Mouse (Mus musculus) forebrain, embryonic 10.5 days (tissue): ENCODE measurements around the gene Sall1. TPM values are rescaled to one million over a fixed set of nuclear protein-coding genes. Genes with fewer than 3 reads are reported as not detected.
A peak's percentile ranks its signal among the peaks of the same experiment; 100 is the strongest.

ENCODE experiments used
- DNase-seq: peaks from one replicate; pipeline ENCODE4 v3.0.0-alpha.2; 2017; ENCODE audit warnings: low spot score; ENCODE audit errors: extremely low spot score
- H3K27ac ChIP-seq: fragments of 300-500 bp; sonication (generic); 2 replicates; pipeline ENCODE4 v1.5.1; 2016; ENCODE audit warnings: mild to moderate bottlenecking
- H3K27me3 ChIP-seq: fragments of 300-500 bp; sonication (generic); 2 replicates; pipeline ENCODE4 v1.6.1; 2016; ENCODE audit warnings: mild to moderate bottlenecking; ENCODE audit not compliant: poor library complexity, severe bottlenecking
- H3K36me3 ChIP-seq: fragments of 300-500 bp; sonication (generic); replicated peaks from 2 replicates; pipeline ENCODE4 v1.6.1; 2016; ENCODE audit warnings: mild to moderate bottlenecking, moderate library complexity
- H3K4me1 ChIP-seq: fragments of 300-500 bp; sonication (generic); 2 replicates; pipeline ENCODE4 v1.6.1; 2016
- H3K4me3 ChIP-seq: fragments of 300-500 bp; sonication (generic); 2 replicates; pipeline ENCODE4 v1.5.1; 2016; ENCODE audit warnings: mild to moderate bottlenecking, moderate library complexity
- H3K9me3 ChIP-seq: fragments of 300-500 bp; sonication (generic); 2 replicates; pipeline ENCODE4 v1.6.1; 2016; ENCODE audit warnings: mild to moderate bottlenecking, moderate library complexity
- WGBS: fragments of 180-500 bp; shearing (Covaris S2); methylation state at CpG from one replicate; pipeline ENCODE4 v1.1.7; 2016; 5-methylcytosine and 5-hydroxymethylcytosine counted together
- microRNA-seq: library from miRNA; unstranded; fragments of <30 nt; microRNA quantifications from one replicate; pipeline ENCODE4, GENCODE M21; 2017
- polyA plus RNA-seq: library from polyadenylated mRNA; unstranded; fragments of >200 nt; fragmentation: Nextera tagmentation; extraction: Ambion mirVana; gene quantifications from 2 replicates; pipeline ENCODE4 v1.2.1, GENCODE M21; 2016

Gene Sall1
- polyA plus RNA-seq, 1 experiment from 2014 or later: 12.2 TPM

- DNase-seq: no peak
- Histone ChIP-seq H3K36me3 (no peaks in the 10 kb centered on the region), H3K9me3 (peaks cover 7% of the 10 kb centered on the region; the same call in 1 of the 2 replicates), H3K27me3 (peaks cover 90% of the 10 kb centered on the region), H3K4me1 (peaks cover 50% of the 10 kb centered on the region), H3K4me3 (peak overlapping the region; percentile 57), H3K27ac (no peak overlapping the region)
- whole genome bisulfite sequencing: 50% methylated on average over 11 of the region's 11 CpGs
Observed at GRCm38 (mm10) chr8:89005797-89006196, 38.2 kb downstream of the Sall1 start.

GRCm38 (mm10) chr8:89004041-89004440 lies 39.9 kb downstream of the Sall1 start:
- H3K4me3 ChIP-seq: no peak overlapping the region
- H3K27ac ChIP-seq: no peak overlapping the region
- DNase-seq: no peak
- H3K4me1 ChIP-seq: peaks cover 48% of the 10 kb centered on the region
- peaks cover 7% of the 10 kb centered on the region; the same call in 1 of the 2 replicates for H3K9me3 ChIP-seq
- WGBS: 21% methylated on average over 2 of the region's 2 CpGs
- no peaks in the 10 kb centered on the region for H3K36me3 ChIP-seq
- peaks cover 96% of the 10 kb centered on the region for H3K27me3 ChIP-seq

- H3K27ac ChIP-seq: no peak overlapping the region
- no peak overlapping the region for H3K4me3 ChIP-seq
- peaks cover 41% of the 10 kb centered on the region for H3K4me1 ChIP-seq
- H3K36me3 ChIP-seq: no peaks in the 10 kb centered on the region
- no peak for DNase-seq
- H3K27me3 ChIP-seq: peaks cover 95% of the 10 kb centered on the region
- H3K9me3 ChIP-seq: peaks cover 7% of the 10 kb centered on the region; the same call in 1 of the 2 replicates
- 5% methylated on average over 8 of the region's 8 CpGs for WGBS
Observed at GRCm38 (mm10) chr8:89003336-89003896, 40.5 kb downstream of the Sall1 start.

DNA sequence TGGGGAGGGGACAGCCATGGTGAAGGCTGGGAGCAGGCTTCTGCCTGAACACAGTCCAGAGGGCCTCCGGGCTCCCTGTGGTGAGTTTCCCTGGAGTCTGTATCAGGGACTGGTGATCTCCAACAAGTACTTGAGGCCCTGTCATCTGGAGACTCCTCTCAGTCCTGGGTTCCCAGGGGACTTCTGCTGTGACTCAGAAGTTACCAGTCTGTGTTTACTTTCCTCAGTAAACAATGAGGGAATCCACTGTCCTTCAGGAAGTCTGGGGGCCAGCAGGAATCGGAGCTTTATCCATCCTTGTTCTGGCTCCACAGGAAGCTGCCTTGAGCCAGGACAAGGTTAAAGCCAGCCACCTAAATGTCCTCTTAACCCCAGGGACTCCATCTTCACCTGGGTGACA lies 41.8 kb downstream of the Sall1 start:
- H3K4me1 ChIP-seq: peaks cover 28% of the 10 kb centered on the region
- H3K36me3 ChIP-seq: no peaks in the 10 kb centered on the region
- H3K27ac ChIP-seq: no peak overlapping the region
- WGBS: 76% methylated on average over 2 of the region's 2 CpGs
- H3K27me3 ChIP-seq: peaks cover 85% of the 10 kb centered on the region
- peaks cover 7% of the 10 kb centered on the region; the same call in 1 of the 2 replicates for H3K9me3 ChIP-seq
- DNase-seq: no peak
- H3K4me3 ChIP-seq: no peak overlapping the region

GRCm38 (mm10) chr8:88997276-88997675 lies 46.7 kb downstream of the Sall1 start:
- DNase-seq: no peak
- 94% methylated on average over 2 of the region's 2 CpGs for WGBS
- no peaks in the 10 kb centered on the region for H3K9me3 ChIP-seq
- H3K36me3 ChIP-seq: no peaks in the 10 kb centered on the region
- H3K4me1 ChIP-seq: peaks cover 3% of the 10 kb centered on the region; the same call in 1 of the 2 replicates
- H3K27me3 ChIP-seq: peaks cover 49% of the 10 kb centered on the region
- no peak overlapping the region for H3K4me3 ChIP-seq
- no peak overlapping the region for H3K27ac ChIP-seq

DNA sequence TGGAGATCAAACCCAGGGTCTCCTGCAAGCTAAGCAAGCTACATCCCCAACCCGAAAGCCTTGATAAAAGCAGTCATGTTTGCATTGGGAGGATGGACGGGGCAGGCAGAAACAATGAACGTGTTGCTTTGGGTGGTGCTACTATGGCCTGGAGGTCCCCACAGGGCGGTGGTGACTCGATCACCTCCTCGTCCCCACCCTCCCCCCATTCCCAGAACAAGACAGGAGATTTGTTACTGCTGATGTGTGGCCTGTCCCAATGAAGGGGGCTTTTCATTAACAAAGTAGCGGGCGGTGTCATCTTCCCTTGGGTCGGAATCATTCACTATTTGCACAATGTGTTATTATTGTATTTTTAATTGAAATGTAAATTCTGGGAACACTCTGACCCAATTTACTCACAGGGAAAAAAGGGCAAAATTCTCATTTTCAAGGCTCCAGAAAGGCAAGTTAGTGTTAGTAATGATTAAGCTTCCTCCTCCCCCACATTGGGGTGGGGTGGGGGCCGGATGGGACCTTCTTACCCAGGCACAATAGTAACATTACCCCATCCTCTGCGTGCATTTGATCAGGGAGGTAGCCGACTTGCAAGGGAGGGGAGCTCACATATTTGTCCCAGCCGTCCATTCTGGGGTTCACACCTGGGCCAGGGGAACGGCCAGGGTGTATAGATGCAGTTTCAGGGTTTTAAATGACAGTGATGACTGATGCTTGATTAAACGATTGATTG lies 52.0 kb downstream of the Sall1 start:
- no peak overlapping the region for H3K27ac ChIP-seq
- H3K4me3 ChIP-seq: no peak overlapping the region
- H3K36me3 ChIP-seq: no peaks in the 10 kb centered on the region
- H3K9me3 ChIP-seq: no peaks in the 10 kb centered on the region
- peaks cover 20% of the 10 kb centered on the region for H3K27me3 ChIP-seq
- no peak for DNase-seq
- 76% methylated on average over 15 of the region's 15 CpGs for WGBS
- peaks cover 17% of the 10 kb centered on the region for H3K4me1 ChIP-seq

GRCm38 (mm10) chr8:88991176-88991575 lies 52.8 kb downstream of the Sall1 start:
- H3K27me3 ChIP-seq: peaks cover 24% of the 10 kb centered on the region
- H3K9me3 ChIP-seq: no peaks in the 10 kb centered on the region
- 73% methylated on average over 5 of the region's 5 CpGs for WGBS
- no peak for DNase-seq
- H3K36me3 ChIP-seq: no peaks in the 10 kb centered on the region
- no peak overlapping the region for H3K4me3 ChIP-seq
- H3K4me1 ChIP-seq: peaks cover 16% of the 10 kb centered on the region
- H3K27ac ChIP-seq: no peak overlapping the region

DNA sequence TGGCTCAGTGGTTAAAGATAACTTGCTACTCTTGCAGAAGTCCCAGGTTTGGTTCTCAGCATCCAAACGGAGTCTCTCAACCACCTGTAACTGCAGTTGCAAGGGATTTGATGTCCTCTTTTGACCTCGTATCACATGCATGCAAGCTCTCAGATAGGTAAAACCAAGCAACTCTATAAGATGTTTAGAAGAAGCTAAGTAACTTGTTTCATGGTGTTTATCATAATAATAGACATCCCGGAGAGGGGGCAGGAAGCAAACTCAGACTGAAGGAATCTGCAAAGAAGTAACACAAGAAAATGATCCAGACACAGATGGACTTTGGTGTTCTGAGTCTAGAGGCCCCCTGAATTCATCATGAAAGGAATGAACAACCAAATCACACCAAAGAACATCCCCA lies 55.0 kb downstream of the Sall1 start:
- peaks cover 24% of the 10 kb centered on the region for H3K27me3 ChIP-seq
- WGBS: 85% methylated on average over 3 of the region's 3 CpGs

GRCm38 (mm10) chr8:88983468-88983867 lies 60.5 kb downstream of the Sall1 start:
- Histone ChIP-seq H3K4me1 (peaks cover 4% of the 10 kb centered on the region; the same call in 1 of the 2 replicates), H3K36me3 (no peaks in the 10 kb centered on the region), H3K4me3 (no peak overlapping the region), H3K9me3 (no peaks in the 10 kb centered on the region), H3K27ac (no peak overlapping the region), H3K27me3 (peaks cover 18% of the 10 kb centered on the region)
- 89% methylated on average over 5 of the region's 5 CpGs for WGBS
- DNase-seq: no peak

More for the DNA sequence above, 55.0 kb downstream of the Sall1 start:
- no peak for DNase-seq
- Histone ChIP-seq H3K4me1 (peaks cover 16% of the 10 kb centered on the region), H3K9me3 (no peaks in the 10 kb centered on the region), H3K36me3 (no peaks in the 10 kb centered on the region), H3K27ac (no peak overlapping the region), H3K4me3 (no peak overlapping the region)

Small RNA genes within 50 kb of the gene (microRNA-seq; reads per million reads assigned to microRNA genes)
- not detected for gene Mir8110
